In genomic region chr11:108532901-108533300, GRCm38 (mm10) we compare ENCODE assay signal across 21 mouse cellular contexts.
A peak's percentile ranks its signal among the peaks of the same experiment; 100 is the strongest.
DNase-seq lines count a peak whose midpoint lies in the region; ATAC-seq and TF ChIP-seq lines count a peak whose summit lies in the region.
"Had no signal": no experiment of that assay in that cellular context is flagged by ENCODE, and none has a peak within 500 bp of the region (broad histone marks: within the 10 kb centered on the region; RNA-seq: fewer than 3 reads in every experiment).

No protein-coding gene starts in this region.

- H3K36me3 ChIP-seq in lung, embryonic 14.5 days (ENCODE audit: insufficient read depth), result no peaks in the 10 kb centered on the region
- H3K36me3 ChIP-seq: embryonic facial prominence, embryonic 13.5 days had no signal

- H3K4me3 ChIP-seq in lung, embryonic 14.5 days (ENCODE audit: low read depth, low read length), result no peak overlapping the region
- H3K4me3 ChIP-seq in lung, adult 2 months (replicated peaks; ENCODE audit: extremely low read depth, low read depth, low read length), result no peak overlapping the region
- H3K4me3 ChIP-seq: embryonic facial prominence, embryonic 13.5 days; forebrain, embryonic 13.5 days; heart, adult 2 months; heart, embryonic 15.5 days had no signal

- peak; percentile 4 for DNase-seq in kidney, adult 9 months
- no peak for DNase-seq in kidney, adult 18-20 months
- DNase-seq in lung, embryonic 14.5 days, result peak; percentile 83
- no peak for DNase-seq in lung, adult 2 months
- DNase-seq in lung, postnatal 14 days, result peak; percentile 18
- DNase-seq in right cerebral cortex, postnatal 14 days, result no peak
- DNase-seq: adrenal gland, postnatal 14 days; cerebellum, adult 11-12 months; cerebellum, adult 9-10 months; cerebellum, postnatal 25 days; forebrain, postnatal 0 days; gastrocnemius, postnatal 14 days; heart, adult 2 months; heart, postnatal 14 days had no signal

- no peaks in the 10 kb centered on the region for H3K27me3 ChIP-seq in lung, embryonic 14.5 days (ENCODE audit: insufficient read depth, low read length)
- H3K27me3 ChIP-seq: CH12.LX; embryonic facial prominence, embryonic 13.5 days; forebrain, embryonic 13.5 days; heart, embryonic 15.5 days; Patski had no signal

- TF ChIP-seq CTCF in lung, embryonic 14.5 days (IDR thresholded peaks at IDR 0.05; ENCODE audit: low read depth), result no peak
- TF ChIP-seq CTCF in lung, adult 2 months (IDR thresholded peaks at IDR 0.05; ENCODE audit: insufficient read depth, low read length), result no peak

- no peaks in the 10 kb centered on the region for H3K9me3 ChIP-seq in lung, embryonic 14.5 days (ENCODE audit: low read depth, low read length)
- H3K9me3 ChIP-seq: embryonic facial prominence, embryonic 13.5 days; forebrain, embryonic 13.5 days; heart, embryonic 15.5 days had no signal

- no peak overlapping the region for H3K4me2 ChIP-seq in lung, embryonic 14.5 days
- H3K4me2 ChIP-seq: embryonic facial prominence, embryonic 13.5 days; forebrain, embryonic 13.5 days; heart, embryonic 11.5 days; heart, embryonic 15.5 days had no signal

- H3K4me1 ChIP-seq in lung, embryonic 14.5 days (ENCODE audit: insufficient read depth), result no peaks in the 10 kb centered on the region; the same call in 1 of the 2 replicates
- H3K4me1 ChIP-seq in lung, adult 2 months (ENCODE audit: control insufficient read depth, insufficient read depth, low read length), result peaks cover 2% of the 10 kb centered on the region
- H3K4me1 ChIP-seq: forebrain, embryonic 13.5 days; heart, embryonic 15.5 days had no signal

- no peak overlapping the region; the same call in 1 of the 2 replicates for H3K27ac ChIP-seq in lung, embryonic 14.5 days (ENCODE audit: low read depth)
- H3K27ac ChIP-seq: embryonic facial prominence, embryonic 13.5 days; forebrain, embryonic 13.5 days; heart, adult 2 months; heart, embryonic 15.5 days had no signal

- no peak for TF ChIP-seq POLR2A in lung, adult 2 months (IDR thresholded peaks at IDR 0.05; ENCODE audit: borderline replicate concordance, extremely low read depth, low read depth, low read length)

- no peak for ATAC-seq in lung, embryonic 14.5 days (ENCODE audit: insufficient read depth)
- ATAC-seq: activated CD4-positive, CD25-positive, alpha-beta regulatory T cell, adult 4 months; forebrain, embryonic 13.5 days; forebrain, postnatal 0 days; Patski had no signal

- no peak overlapping the region for H3K9ac ChIP-seq in lung, embryonic 14.5 days
- H3K9ac ChIP-seq: embryonic facial prominence, embryonic 13.5 days; forebrain, embryonic 13.5 days; forebrain, postnatal 0 days; heart, embryonic 15.5 days had no signal

- 29% methylated on average over 1 of the region's 1 CpGs for WGBS in lung, embryonic 14.5 days
- WGBS in lung, adult 2 months, result 33% methylated on average over 1 of the region's 1 CpGs

Comparison
In these comparisons a context has a peak if more than half of its experiments do, and no peak if none do; other contexts are left out.
1. DNase-seq: peak in kidney, adult 9 months (single experiment), lung, embryonic 14.5 days (single experiment) and lung, postnatal 14 days (single experiment); none in kidney, adult 18-20 months (single experiment), lung, adult 2 months (single experiment) and right cerebral cortex, postnatal 14 days (single experiment).